Mouse (Mus musculus): Measurements from ENCODE around the gene Fam129a.

The Fam129a gene

DNA sequence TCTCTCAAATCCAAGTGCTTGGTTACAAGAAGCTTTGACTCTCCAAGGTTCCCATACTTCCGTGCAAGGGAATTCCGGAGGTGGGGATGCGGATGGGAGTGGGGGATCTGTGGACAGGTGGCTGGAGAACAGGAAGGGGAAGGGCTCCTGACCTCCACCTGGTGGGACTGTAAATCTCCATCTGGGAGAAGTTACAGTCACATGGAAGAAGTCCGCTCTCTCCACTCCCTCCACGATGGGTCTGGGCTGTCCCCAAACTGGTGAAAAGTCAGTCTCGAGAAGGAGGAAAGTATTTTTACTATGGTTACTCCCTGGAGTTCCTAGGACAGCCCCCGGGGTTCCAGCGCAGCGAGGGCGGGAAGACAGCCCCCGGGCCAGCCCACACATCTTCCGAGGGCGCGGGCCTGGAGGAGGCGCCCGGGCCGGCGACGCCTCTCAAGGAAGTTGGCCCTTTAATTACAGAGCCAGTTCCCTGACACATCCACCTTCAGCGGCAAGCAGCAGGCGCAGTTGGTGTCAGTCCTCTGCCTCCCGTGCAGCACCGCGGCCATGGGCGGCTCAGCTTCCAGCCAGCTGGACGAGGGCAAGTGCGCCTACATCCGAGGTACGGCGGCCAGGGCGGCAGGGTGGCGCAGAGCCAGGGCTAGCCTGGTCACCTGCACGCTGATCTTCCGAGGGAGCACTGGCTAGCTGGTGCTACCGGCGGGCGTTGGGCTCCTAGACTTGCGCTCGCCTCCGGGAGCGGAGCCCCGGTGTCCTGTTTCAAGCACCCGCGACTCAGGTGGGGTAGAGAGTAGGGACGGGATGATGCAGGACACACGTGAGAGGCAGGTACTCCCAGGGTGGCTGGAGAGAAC is at the start of gene Fam129a:
Gene Fam129a, plus strand, starts transcription at position 206 of the 857 bp plus-strand sequence.
- ChIA-PET POLR2A (interaction anchor here in 3 of 4 experiments (0.8 to 3.3 kb wide), 15 partner anchors 10 to 126 kb away, joined by 3 to 9 read pairs (median 5); partner anchors contain the start of gene Rnf2 (in 3 of the 3)), CTCF (interaction anchor here in 1 of 4 experiments (0.5 to 0.9 kb wide), 2 partner anchors 132 to 621 kb away, joined by 3 read pairs; no protein-coding TSS in a partner anchor)

DNA sequence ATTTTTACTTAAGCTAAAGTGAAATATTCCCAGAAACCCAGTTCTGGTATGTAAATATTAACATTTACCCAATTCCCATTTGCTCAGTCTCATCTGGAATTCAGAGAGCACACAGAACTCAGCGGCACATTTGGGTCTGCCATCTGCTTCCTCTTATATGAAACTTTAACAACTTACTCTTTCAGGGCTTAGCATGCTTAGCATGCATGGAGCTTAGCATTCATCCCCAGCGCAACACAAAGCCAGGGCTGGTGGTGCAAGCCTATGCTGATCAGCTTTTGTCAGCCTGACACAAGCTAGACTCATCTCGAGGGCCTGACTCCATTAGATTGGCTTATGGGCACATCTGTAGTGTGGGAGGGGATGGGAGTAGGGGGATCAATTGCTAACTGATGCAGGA is 44.3 kb upstream of the Fam129a start:
- CTCF ChIA-PET: interaction anchor here in 1 of 4 experiments (0.5 kb wide), 1 partner anchor 65 kb away, joined by 3 read pairs; no protein-coding TSS in a partner anchor
- POLR2A ChIA-PET: interaction anchor here in 2 of 4 experiments (0.5 to 1.2 kb wide), 2 partner anchors 27 to 55 kb away, joined by 4 to 6 read pairs; partner anchors contain the start of gene Rnf2 (in 1 of the 2)

DNA sequence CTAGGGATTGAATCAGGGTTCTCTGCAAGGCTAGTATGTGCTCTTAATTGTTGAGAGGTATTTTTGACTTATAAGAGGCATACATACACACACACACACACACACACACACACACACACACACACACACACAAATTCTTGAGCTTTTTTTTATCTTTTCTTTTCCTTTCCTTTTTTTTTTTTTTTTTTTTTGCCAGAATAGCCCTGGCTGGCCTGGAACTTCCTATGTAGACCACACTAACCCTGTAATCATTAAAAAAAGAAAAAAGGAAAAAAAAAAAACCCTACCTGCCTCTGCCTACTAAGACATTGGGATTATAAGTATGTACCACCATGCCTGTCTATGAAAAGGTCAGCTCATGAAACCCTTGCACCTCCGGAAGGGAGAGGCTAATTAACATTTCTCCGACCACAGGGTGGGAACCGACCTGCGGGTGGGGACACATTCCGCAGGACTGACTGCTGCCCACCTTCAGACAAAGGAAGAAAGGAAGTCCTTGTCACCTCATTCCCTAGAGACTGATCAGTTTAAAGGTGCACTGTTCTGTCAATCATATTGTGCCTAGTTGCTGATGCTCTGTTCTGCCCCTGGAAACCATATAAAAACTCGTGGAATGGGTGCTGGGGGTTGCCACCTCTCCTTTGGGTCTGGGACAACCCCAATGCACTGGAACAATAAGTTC is 27.0 kb upstream of the Fam129a start:
- POLR2A ChIA-PET: interaction anchor here (0.6 to 5.2 kb wide), 32 partner anchors 9 to 1411 kb away, joined by 3 to 46 read pairs (median 4); partner anchors contain the start of genes Rnf2 (in 3 of the 4), Fam129a (in 2 of the 4) and Edem3 (in 1 of the 4)
- CTCF ChIA-PET: interaction anchor here (0.6 to 2.8 kb wide), 7 partner anchors 11 to 44 kb away, joined by 3 to 9 read pairs (median 5); no protein-coding TSS in a partner anchor

DNA sequence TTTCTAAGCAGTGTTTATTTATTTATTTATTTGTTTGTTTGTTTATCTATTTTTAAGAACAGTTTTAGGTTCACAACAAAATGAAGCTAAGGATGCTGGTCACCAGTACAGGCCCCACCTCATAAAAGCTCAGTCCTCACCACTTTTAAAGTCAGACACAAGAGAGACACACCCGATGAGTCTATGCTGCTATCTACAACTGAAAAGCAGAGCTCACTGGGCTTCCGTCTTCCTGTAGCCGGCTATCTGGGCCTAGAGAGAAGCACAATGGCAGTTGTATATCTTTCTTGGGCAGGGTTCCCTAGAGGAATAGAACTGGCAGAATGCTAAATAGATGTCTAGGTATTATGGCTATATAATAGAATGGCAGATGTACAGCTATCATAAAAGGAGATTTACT is 26.4 kb upstream of the Fam129a start:
- ChIA-PET POLR2A (interaction anchor here (0.6 to 5.2 kb wide), 35 partner anchors 10 to 1411 kb away, joined by 3 to 46 read pairs (median 4); partner anchors contain the start of genes Rnf2 (in 3 of the 4), Fam129a (in 2 of the 4), Edem3 (in 1 of the 4) and Ivns1abp (in 1 of the 4)), CTCF (interaction anchor here (0.6 to 2.8 kb wide), 15 partner anchors 11 to 196 kb away, joined by 3 to 9 read pairs (median 3); partner anchors contain the start of gene Rnf2 (in 1 of the 4))

DNA sequence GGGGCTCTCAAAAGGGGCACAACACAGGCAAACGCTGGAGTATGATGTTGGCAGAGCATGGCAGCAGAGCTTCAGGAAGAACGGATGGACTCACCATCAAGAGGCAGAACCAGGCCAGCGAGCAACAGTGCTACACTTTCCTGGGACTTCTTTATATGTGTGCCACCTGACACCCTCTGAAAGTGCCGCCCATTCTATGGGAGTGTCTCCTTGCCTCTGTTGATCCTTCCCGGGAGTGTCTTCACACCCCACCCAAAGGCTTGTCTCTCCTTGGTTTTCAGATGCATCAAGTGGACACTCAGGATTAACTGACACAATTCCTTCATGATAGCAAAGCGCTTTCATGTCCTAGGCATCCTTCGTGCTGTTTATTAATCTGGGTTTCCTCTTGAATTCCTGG is 25.4 kb upstream of the Fam129a start:
- ChIA-PET CTCF (interaction anchor here (0.6 to 2.8 kb wide), 8 partner anchors 10 to 197 kb away, joined by 3 to 9 read pairs (median 4); partner anchors contain the start of gene Rnf2 (in 1 of the 4)), POLR2A (interaction anchor here (0.7 to 5.2 kb wide), 20 partner anchors 10 to 209 kb away, joined by 3 to 46 read pairs (median 6); partner anchors contain the start of genes Rnf2 (in 2 of the 4) and Edem3 (in 1 of the 4))

DNA sequence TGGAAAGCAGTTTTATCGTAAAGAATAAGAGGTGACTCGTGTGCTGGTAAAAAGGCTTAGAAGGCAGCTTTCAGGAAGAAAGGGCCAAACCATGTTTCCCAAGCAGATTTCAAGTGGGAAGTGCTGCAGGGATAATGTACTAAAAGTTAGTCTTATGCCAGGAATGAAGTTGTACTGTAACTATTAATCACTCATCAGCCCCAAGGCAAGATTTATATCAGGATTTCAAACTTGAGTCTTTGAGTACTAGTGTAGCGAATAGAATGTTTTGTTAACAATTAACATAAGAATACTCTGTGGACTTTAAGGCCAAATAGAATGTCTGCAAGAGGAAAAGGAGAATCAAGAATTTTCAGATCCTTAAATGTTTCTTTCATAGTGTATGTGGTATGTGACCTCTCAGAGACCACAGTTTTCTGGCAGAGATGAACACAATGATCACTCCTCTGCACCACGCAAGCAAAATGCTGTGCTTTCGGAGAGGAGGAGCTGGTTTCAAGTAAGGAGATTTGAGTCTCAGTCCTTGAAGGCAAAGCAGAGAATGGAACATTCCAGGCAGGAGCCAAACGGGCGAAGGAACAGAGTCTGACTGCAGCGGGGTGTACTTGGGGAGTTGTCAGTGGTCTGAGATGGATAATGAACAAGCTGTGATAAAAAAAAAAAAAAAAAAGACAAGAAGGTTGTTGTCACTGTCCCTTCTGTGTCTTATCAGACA is 21.9 kb upstream of the Fam129a start:
- POLR2A ChIA-PET: interaction anchor here in 1 of 4 experiments (1.0 to 1.7 kb wide), 3 partner anchors 20 to 163 kb away, joined by 3 to 4 read pairs (median 3); no protein-coding TSS in a partner anchor
- CTCF ChIA-PET: interaction anchor here in 1 of 4 experiments (1.5 to 3.2 kb wide), 2 partner anchors 15 to 52 kb away, joined by 4 to 11 read pairs; no protein-coding TSS in a partner anchor

DNA sequence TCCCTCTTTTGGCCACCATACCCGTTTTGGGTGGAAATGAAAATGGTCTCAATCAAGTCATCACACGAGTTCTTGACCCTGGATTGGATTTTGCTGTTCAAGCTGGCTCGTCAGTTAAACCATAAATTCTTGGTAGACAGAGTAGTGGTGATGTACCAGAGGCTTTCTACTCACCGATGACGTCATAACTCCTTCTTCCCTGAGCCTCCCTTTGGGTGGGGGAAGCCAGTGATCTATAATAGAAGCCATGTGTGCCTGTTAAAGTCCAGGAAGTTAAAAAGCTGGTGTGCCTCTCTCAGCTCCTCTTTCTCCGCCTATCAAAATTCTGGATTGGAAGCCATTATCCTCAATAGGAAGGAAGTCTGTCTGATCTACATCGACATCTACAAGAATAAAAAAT is 21.2 kb upstream of the Fam129a start:
- ChIA-PET POLR2A (interaction anchor here in 1 of 4 experiments (1.0 to 2.0 kb wide), 4 partner anchors 20 to 163 kb away, joined by 3 to 5 read pairs (median 4); no protein-coding TSS in a partner anchor), CTCF (interaction anchor here in 1 of 4 experiments (1.5 to 3.2 kb wide), 2 partner anchors 14 to 53 kb away, joined by 4 to 11 read pairs; no protein-coding TSS in a partner anchor)

DNA sequence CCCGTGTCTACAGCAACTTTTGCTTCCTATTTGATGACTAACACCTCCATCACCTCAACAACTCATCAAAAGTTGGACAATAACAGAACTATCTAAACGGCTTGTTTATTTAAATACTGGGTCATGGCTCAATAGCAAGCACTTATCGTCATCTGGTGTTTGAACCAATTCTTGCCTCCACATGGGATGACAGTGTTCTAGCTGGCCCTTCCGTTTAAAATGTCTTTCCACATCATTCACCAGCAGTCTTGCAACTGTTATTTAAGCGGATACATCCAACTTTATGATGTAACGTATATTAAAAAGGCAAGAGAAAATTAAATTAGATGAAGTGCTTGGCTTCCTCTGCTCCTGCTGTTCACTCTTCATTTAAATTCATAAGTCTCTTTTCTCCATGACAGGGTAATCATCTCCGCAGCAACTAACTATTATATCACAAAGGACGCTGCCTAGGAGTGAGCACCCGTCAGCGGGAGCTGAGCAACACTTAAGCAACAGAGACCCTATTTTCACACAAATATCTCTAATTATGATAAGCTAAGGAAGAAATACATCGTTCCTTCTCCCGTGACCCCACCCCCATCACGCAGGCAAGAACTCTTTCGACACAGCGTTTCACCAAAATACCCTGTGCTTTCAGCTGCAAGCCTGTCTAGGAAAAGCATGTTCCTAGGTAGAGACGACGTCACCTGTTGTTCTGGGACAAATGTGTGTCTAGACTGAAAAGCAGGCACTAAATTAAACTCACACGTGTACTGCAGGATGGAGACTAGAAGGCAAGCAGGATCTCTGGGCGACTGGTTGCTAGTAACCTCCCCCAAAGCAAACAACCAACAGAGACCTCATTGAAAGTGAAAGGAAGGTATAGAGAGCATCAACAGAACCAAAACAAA is 20.2 kb upstream of the Fam129a start:
- ChIA-PET POLR2A (interaction anchor here in 1 of 4 experiments (1.0 to 2.0 kb wide), 4 partner anchors 9 to 50 kb away, joined by 3 to 5 read pairs (median 4); partner anchors contain the start of gene Rnf2), CTCF (interaction anchor here in 1 of 4 experiments (1.5 to 3.2 kb wide), 2 partner anchors 13 to 54 kb away, joined by 4 to 11 read pairs; no protein-coding TSS in a partner anchor)

DNA sequence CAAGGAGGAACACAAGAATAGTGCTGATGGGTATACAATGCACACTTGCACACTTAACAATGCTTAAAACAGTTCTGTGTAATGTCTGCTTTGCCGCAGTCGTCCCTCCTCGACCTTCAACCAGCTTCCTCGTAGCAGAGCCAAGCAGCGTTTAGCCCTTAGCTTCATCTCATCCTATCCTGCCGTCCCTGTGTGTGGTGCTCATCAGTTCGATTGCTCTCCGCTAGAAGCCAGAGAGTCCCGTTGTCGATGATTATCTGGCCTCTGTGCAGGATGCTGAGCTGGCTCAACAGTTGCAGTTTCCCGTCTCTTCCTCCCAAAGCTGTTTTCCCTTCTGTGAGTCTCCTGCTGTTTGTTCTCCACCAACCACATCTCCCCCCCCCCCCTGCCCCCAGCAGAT is 10.4 kb upstream of the Fam129a start:
- POLR2A ChIA-PET: interaction anchor here in 3 of 4 experiments (0.6 to 3.1 kb wide), 18 partner anchors 9 to 832 kb away, joined by 3 to 9 read pairs (median 4); partner anchors contain the start of genes Fam129a (in 2 of the 3), Rnf2 (in 2 of the 3) and Edem3 (in 1 of the 3)
- CTCF ChIA-PET: interaction anchor here (0.6 to 1.5 kb wide), 7 partner anchors 45 to 960 kb away, joined by 3 to 6 read pairs (median 4); no protein-coding TSS in a partner anchor

DNA sequence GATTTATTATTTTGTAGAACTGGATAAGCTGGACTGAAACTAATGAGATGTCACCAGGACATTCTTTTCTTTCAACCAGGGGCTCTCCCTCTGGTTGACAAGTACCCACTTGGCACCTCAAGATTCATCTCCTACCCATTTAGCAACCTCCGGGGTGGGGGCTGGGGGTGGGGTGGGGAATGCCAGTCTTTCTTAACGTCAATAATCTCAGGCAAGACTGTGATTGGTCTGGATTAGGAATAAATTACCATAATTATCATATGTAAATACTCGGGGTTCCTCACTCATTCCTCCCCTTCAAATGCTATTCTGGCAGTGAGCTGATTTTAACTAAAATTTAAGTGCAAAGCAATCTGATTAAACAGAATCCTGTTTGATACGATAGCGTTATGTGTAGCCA is 7.6 kb upstream of the Fam129a start:
- POLR2A ChIA-PET: no interaction called here
- CTCF ChIA-PET: interaction anchor here in 2 of 4 experiments (1.1 to 1.3 kb wide), 2 partner anchors 123 to 143 kb away, joined by 3 to 8 read pairs; no protein-coding TSS in a partner anchor

DNA sequence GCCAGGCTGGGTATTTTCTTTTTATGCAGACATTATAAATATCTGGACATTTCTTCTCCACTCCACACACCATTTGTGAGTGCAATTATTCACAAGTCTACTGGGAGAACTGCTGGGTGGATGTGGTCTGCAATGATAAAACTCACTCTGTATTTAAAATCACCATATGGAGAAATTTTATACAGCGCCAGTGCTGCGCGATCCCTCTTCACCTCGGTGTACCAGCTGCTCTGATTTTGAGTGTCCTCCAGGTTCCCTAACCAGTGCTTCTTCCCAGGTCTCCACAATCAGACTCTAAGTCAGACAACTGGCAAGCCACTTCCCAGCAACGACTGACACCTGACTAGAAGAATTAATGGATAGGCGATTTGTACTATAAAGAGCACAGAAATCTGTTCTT is 7.1 kb upstream of the Fam129a start:
- CTCF ChIA-PET: interaction anchor here (0.5 to 1.3 kb wide), 44 partner anchors 9 to 253 kb away, joined by 3 to 21 read pairs (median 3); no protein-coding TSS in a partner anchor
- POLR2A ChIA-PET: interaction anchor here in 2 of 4 experiments (1.0 to 1.3 kb wide), 2 partner anchors 63 to 64 kb away, joined by 3 to 4 read pairs; partner anchors contain the start of gene Rnf2 (in 1 of the 2)

DNA sequence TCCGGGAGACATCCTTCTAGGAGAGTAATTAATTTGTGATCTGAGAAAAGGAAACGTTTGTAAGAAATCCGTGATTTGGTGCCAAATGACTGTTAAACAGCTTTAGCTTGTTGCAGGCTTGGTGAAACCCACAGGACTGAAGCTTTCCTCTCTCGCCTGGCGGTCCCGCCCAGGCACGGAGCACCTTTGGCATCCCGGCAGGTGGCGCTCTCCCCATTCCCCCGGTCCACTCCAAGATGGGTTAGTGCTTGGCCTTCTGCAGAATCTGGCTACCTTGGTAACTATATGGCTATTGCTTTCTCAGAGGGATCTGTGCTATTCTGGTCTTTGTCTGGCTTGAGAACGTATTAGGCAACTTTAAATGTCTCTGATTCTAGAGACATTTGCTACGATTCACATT is 6.6 kb upstream of the Fam129a start:
- CTCF ChIA-PET: interaction anchor here (0.5 to 1.3 kb wide), 44 partner anchors 9 to 252 kb away, joined by 3 to 21 read pairs (median 3); no protein-coding TSS in a partner anchor
- POLR2A ChIA-PET: interaction anchor here in 2 of 4 experiments (1.0 to 1.3 kb wide), 3 partner anchors 64 to 65 kb away, joined by 3 to 4 read pairs (median 4); partner anchors contain the start of gene Rnf2 (in 1 of the 2)

DNA sequence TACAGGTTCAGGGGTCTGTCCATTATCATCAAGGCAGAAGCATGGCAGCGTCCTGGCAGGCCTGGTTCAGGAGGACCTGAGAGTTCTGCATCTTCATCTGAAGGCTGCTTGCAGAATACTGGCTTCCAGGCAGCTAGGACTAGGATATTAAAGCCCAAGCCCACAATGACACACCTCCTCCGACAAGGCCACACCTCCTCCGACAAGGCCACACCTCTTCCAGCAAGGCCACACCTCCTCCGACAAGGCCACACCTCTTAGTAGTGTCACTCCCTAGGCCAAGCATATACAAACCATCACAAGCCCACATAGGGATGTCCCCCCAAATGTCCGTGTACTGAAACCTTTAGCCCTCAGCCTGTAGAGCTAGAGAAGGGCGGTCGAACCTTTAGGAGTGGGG is 2.3 kb upstream of the Fam129a start:
- CTCF ChIA-PET: interaction anchor here in 3 of 4 experiments (0.5 to 0.7 kb wide), 3 partner anchors 31 to 1988 kb away, joined by 3 to 6 read pairs (median 4); no protein-coding TSS in a partner anchor
- POLR2A ChIA-PET: interaction anchor here in 3 of 4 experiments (0.6 to 2.5 kb wide), 11 partner anchors 8 to 97 kb away, joined by 3 to 9 read pairs (median 4); partner anchors contain the start of gene Rnf2 (in 2 of the 3)

DNA sequence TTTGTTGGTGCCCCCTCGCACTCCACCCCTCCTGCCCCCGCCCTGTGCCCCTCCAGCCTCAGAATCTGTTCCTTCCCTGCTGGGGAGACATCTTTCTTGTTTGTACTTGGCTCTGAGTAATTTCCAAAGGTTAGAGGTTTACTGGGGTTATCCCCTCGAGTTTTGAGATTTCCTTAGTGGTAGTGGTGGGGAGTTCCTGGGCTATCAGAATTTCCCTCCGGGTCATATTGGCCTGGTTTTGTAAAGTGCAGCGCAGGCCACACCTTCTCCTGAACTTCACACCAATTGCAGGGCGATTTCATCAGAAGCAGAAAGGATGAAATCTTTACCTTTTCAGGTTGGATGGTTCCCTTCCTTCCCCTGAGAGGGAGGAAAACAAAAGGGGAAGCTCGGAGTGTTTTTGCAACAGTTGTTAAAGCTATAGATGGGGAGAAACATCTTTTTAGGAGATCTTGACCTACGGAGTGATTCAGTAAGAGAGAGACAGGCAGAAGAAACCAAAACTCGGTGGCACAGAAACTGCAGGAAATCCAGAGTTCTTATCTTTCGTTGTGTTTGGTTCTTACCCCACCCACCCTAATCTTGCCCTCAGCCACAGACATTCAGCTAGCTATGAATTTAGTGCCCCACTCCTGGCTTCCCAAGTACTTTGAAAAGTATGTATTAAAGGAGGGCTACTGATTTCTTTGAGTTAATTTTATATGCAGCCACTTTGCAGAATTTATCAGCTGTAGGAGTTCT is 1.0 kb downstream of the Fam129a start:
- ChIA-PET CTCF (interaction anchor here in 1 of 4 experiments (0.9 kb wide), 1 partner anchor 131 kb away, joined by 3 read pairs; no protein-coding TSS in a partner anchor), POLR2A (interaction anchor here in 3 of 4 experiments (0.6 to 3.3 kb wide), 12 partner anchors 10 to 105 kb away, joined by 3 to 9 read pairs (median 5); partner anchors contain the start of gene Rnf2 (in 3 of the 3))
